Comparison of ENCODE assay signal across 28 mouse cellular contexts in the genomic region with DNA sequence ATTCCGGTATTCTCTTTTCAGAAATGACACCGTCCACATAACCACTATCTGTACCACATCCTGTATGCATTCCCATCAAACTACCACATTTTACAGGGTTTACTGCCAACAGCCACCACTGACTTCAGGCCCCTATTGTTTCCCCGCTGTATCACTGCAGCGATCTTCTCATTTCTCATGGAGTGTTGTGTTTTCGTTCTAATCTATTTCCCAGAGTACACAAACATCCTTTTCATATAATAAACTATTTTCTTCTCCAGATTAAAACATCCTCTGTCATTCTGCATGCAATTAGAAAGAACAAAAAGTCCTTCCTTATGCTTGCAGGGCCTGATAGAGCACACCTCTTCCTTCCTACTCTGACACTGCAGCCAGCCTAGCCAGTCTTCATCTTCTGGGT.
DNase-seq lines count a peak whose midpoint lies in the region; ATAC-seq and TF ChIP-seq lines count a peak whose summit lies in the region.
"Had no signal": no experiment of that assay in that cellular context is flagged by ENCODE, and none has a peak within 500 bp of the region (broad histone marks: within the 10 kb centered on the region; RNA-seq: fewer than 3 reads in every experiment).

No protein-coding gene starts in this region.

- no peak for TF ChIP-seq CTCF in lung, postnatal 0 days (IDR thresholded peaks at IDR 0.05)

- peak; percentile 51; the same call in 1 of the 2 replicates for ATAC-seq in liver, embryonic 16.5 days (ENCODE audit: low read depth)
- no peak for ATAC-seq in liver, embryonic 12.5 days
- peak; percentile 75 for ATAC-seq in lung, postnatal 0 days
- ATAC-seq: CD4-positive, CD25-positive, alpha-beta regulatory T cell, adult 4 months; forebrain, embryonic 13.5 days; forebrain, embryonic 16.5 days had no signal

- WGBS in liver, embryonic 16.5 days (ENCODE audit: insufficient replicate concordance), result 20% methylated on average over 5 of the region's 5 CpGs
- 26% methylated on average over 5 of the region's 5 CpGs for WGBS in liver, embryonic 12.5 days (ENCODE audit: insufficient replicate concordance)
- 52% methylated on average over 5 of the region's 5 CpGs for WGBS in lung, postnatal 0 days

- DNase-seq in lung, postnatal 0 days (ENCODE audit: low spot score), result peak; percentile 50
- no peak for DNase-seq in lung, postnatal 4 days
- peak; percentile 15 for DNase-seq in lung, postnatal 10 days
- peak; percentile 54 for DNase-seq in lung, postnatal 25 days (ENCODE audit: low spot score)
- no peak for DNase-seq in gastrocnemius, postnatal 10 days
- no peak for DNase-seq in spleen, adult 18-20 months
- DNase-seq: adrenal gland, adult 2 months; adrenal gland, postnatal 14 days; cerebellum, adult 11 months; cerebellum, adult 2 months; cerebellum, adult 9-11 months; cerebellum, postnatal 25 days; embryo, embryonic 11 days; gastrocnemius, postnatal 14 days; heart, adult 11 months; heart, postnatal 14 days; heart, postnatal 4 days had no signal

- H3K9me3 ChIP-seq in liver, embryonic 16.5 days (replicated peaks; ENCODE audit: control insufficient read depth, low read length), result no peaks in the 10 kb centered on the region
- H3K9me3 ChIP-seq in liver, embryonic 12.5 days (replicated peaks), result no peaks in the 10 kb centered on the region
- H3K9me3 ChIP-seq in lung, postnatal 0 days (ENCODE audit: low read length), result no peaks in the 10 kb centered on the region
- H3K9me3 ChIP-seq: embryonic facial prominence, embryonic 10.5 days; forebrain, embryonic 13.5 days; heart, embryonic 12.5 days; heart, embryonic 15.5 days had no signal

- H3K4me1 ChIP-seq in liver, embryonic 16.5 days (ENCODE audit: control insufficient read depth, low read depth, low read length), result no peaks in the 10 kb centered on the region
- H3K4me1 ChIP-seq in liver, embryonic 12.5 days, result no peaks in the 10 kb centered on the region
- no peaks in the 10 kb centered on the region for H3K4me1 ChIP-seq in lung, postnatal 0 days (ENCODE audit: insufficient read depth, low read depth, low read length)
- H3K4me1 ChIP-seq: forebrain, embryonic 13.5 days; heart, embryonic 12.5 days had no signal

- no peak overlapping the region for H3K4me2 ChIP-seq in liver, embryonic 16.5 days (ENCODE audit: low read depth, low read length)
- no peak overlapping the region for H3K4me2 ChIP-seq in liver, embryonic 12.5 days
- H3K4me2 ChIP-seq in lung, postnatal 0 days (replicated peaks; ENCODE audit: low read depth, low read length), result no peak overlapping the region
- H3K4me2 ChIP-seq: embryonic facial prominence, embryonic 13.5 days; forebrain, embryonic 13.5 days; heart, embryonic 12.5 days; heart, embryonic 15.5 days; hindbrain, embryonic 14.5 days had no signal

- H3K9ac ChIP-seq in liver, embryonic 16.5 days (ENCODE audit: low read depth, low read length), result no peak overlapping the region
- no peak overlapping the region for H3K9ac ChIP-seq in liver, embryonic 12.5 days
- no peak overlapping the region for H3K9ac ChIP-seq in lung, postnatal 0 days (replicated peaks; ENCODE audit: low read depth)
- H3K9ac ChIP-seq: embryonic facial prominence, embryonic 13.5 days; forebrain, embryonic 13.5 days; heart, embryonic 12.5 days; heart, embryonic 15.5 days; hindbrain, embryonic 14.5 days had no signal

- TF ChIP-seq EP300 in lung, postnatal 0 days (IDR thresholded peaks at IDR 0.05), result peak; percentile 93

- no peak overlapping the region for H3K27ac ChIP-seq in liver, embryonic 16.5 days (ENCODE audit: low read length)
- no peak overlapping the region for H3K27ac ChIP-seq in liver, embryonic 12.5 days
- H3K27ac ChIP-seq in lung, postnatal 0 days (ENCODE audit: low read length), result no peak overlapping the region
- H3K27ac ChIP-seq: embryonic facial prominence, embryonic 10.5 days; embryonic facial prominence, embryonic 13.5 days; forebrain, embryonic 13.5 days; heart, embryonic 15.5 days; hindbrain, embryonic 14.5 days had no signal

- no peak overlapping the region for H3K4me3 ChIP-seq in liver, embryonic 16.5 days (ENCODE audit: low read depth, low read length)
- no peak overlapping the region for H3K4me3 ChIP-seq in liver, embryonic 12.5 days
- no peak overlapping the region for H3K4me3 ChIP-seq in lung, postnatal 0 days (ENCODE audit: low read depth, low read length)
- H3K4me3 ChIP-seq: embryonic facial prominence, embryonic 10.5 days; embryonic facial prominence, embryonic 13.5 days; erythroblast, embryonic 14.5 days; forebrain, embryonic 13.5 days; heart, embryonic 12.5 days; heart, embryonic 15.5 days had no signal

- H3K27me3 ChIP-seq in liver, embryonic 16.5 days (ENCODE audit: control insufficient read depth, insufficient read depth, low read depth, low read length), result no peaks in the 10 kb centered on the region
- no peaks in the 10 kb centered on the region for H3K27me3 ChIP-seq in liver, embryonic 12.5 days (replicated peaks)
- H3K27me3 ChIP-seq in lung, postnatal 0 days (replicated peaks; ENCODE audit: insufficient read depth, low read length), result no peaks in the 10 kb centered on the region
- H3K27me3 ChIP-seq: embryonic facial prominence, embryonic 13.5 days; forebrain, embryonic 13.5 days; heart, embryonic 12.5 days; heart, embryonic 15.5 days had no signal

- H3K36me3 ChIP-seq in liver, embryonic 16.5 days (ENCODE audit: control insufficient read depth, insufficient read depth), result no peaks in the 10 kb centered on the region
- H3K36me3 ChIP-seq in liver, embryonic 12.5 days, result no peaks in the 10 kb centered on the region
- no peaks in the 10 kb centered on the region for H3K36me3 ChIP-seq in lung, postnatal 0 days (ENCODE audit: insufficient read depth, low read length)
- H3K36me3 ChIP-seq: embryonic facial prominence, embryonic 10.5 days; embryonic facial prominence, embryonic 13.5 days; heart, embryonic 12.5 days; heart, embryonic 15.5 days had no signal

Comparison
In these comparisons a context has a peak if more than half of its experiments do, and no peak if none do; other contexts are left out.
1. DNase-seq: peak in lung, postnatal 0 days (single experiment), lung, postnatal 10 days (single experiment) and lung, postnatal 25 days (single experiment); none in lung, postnatal 4 days (0 of 2), gastrocnemius, postnatal 10 days (single experiment) and spleen, adult 18-20 months (0 of 2).